Mouse (Mus musculus): Measurements from ENCODE around the gene Zfp575.

Gene Zfp575

GRCm38 (mm10) chr7:24564607-24565265, 22.7 kb downstream of the Zfp575 start:
- DNase-seq (ENCODE audit: low spot score in 2 of 2): peak in 1 of 2 experiments; percentile 35

DNA sequence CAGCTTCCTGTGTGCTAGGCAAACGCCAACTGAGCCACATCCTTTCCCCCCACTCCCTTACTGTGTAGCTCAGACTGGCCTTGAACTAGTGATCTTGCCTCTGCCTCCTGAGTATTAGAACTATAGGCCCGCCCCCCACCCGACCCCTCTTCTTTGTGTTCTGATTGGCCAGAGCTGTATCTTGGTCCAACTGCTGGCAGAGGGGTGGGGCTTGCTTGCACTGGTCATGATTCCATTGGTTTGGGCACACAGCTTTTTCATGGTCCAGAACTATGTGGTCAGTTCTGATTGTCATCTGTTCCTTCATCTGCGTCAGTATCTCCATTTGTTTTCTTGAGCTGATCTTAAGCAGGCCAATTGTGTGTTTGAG, 23.6 kb downstream of the Zfp575 start:
- no peak for DNase-seq (ENCODE audit: low spot score in 2 of 2)

DNA sequence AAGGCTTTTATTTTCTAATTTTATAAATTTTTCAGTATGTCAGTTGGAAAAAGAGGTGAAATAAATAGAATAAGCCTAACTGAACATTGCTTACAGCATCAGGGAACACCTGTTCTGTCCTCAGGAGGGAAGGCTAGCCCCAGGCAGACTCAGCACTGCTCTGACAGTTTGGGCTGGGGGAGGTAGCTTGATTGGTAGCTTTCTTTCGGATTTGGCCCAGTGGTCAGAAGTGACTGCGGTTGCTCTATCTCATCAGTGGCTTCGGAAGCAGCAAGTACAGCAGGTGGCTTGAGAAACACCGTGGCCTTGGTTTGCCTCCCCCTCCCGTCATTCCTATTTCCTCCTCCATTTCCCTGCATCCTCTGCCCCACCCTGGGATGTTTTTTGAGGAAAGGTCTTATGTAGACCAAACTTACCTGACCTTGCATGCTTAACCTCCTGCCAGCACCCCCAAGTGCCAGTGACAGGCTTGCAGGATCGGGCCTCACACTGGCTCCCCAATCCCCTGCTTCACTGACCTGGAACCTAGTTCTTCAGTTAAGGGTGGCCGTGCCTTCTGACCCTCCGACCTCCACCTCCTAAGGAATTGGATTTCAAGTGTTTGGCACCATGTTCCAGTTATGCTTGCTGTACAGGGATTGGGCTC, 24.1 kb downstream of the Zfp575 start:
- DNase-seq (ENCODE audit: low spot score in 2 of 2): no peak

- no peak for DNase-seq (ENCODE audit: low spot score in 2 of 2)
These were observed 26.0 kb downstream of the Zfp575 start for GRCm38 (mm10) chr7:24561450-24561849.

DNA sequence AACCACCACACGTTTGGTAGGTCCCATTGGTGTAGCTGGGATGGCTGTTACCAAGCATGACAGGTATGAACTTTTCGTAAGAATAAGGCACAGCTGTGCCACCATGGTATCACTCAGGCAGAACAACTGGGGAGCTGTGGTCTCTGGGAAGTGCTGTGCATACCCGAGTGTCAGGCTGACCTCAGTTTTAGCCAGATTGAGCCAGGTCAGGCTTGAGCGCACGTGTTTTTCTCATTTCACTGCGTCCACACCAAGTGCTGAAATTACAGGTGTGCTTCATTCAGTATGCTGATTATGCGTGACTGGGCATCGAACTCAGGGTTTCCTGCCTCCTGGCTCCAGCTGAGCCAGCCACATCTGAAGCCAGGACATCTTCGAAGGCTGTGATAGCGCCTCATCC, 31.7 kb downstream of the Zfp575 start:
- DNase-seq (ENCODE audit: low spot score in 2 of 2): no peak

- no peak for DNase-seq (ENCODE audit: low spot score in 2 of 2)
These were observed 35.3 kb downstream of the Zfp575 start for GRCm38 (mm10) chr7:24551985-24552759.

- no peak for DNase-seq (ENCODE audit: low spot score in 2 of 2)
These were observed 39.9 kb downstream of the Zfp575 start for GRCm38 (mm10) chr7:24547534-24548036.

DNA sequence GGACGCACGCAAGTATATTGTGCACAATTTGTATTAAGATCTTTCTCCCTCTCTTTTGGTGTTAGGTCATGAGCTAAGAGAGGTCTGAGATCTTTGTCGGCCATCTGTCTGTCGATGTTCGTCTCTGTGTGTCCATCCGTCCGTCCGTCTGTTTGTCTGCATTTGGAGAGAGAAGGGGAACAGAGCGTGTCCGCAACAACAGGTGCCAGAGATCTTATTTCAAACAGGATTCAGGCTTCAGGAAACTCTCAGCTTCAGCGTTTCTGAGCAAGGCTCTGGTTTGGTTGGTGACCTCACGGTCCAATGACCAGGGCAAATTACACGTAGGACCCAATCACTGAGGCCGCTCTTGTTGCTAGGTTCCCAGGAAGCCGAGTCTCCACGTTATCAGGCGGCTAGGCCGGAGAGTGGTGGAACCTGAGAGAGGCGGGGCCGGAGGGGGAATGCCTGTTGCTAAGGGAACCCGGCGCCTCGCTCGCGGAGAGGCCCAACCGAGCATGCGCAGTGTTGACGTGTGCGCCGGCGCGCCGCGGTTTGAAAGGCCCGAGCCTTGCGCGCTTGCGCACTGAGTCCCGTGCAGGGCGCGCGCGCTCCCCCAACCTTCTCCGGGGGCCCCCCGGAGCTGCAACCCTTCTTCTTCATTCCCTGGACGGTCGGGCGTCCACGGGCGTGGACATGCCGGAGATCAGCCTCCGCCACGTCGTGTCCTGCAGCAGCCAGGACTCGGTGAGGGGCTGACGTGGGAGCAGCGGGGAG, 40.6 kb downstream of the Zfp575 start:
- peak; percentile 99 for DNase-seq (ENCODE audit: low spot score in 2 of 2)

GRCm38 (mm10) chr7:24546068-24546614, 41.3 kb downstream of the Zfp575 start, which contains the start of the genes Pinlyp and Xrcc1:
Gene Pinlyp, minus strand, starts transcription at chr7:24546118.
Gene Xrcc1, plus strand, starts transcription at chr7:24546289.
- DNase-seq (ENCODE audit: low spot score in 2 of 2): no peak

- DNase-seq (ENCODE audit: low spot score in 2 of 2): no peak
These were observed 42.9 kb downstream of the Zfp575 start for GRCm38 (mm10) chr7:24544506-24544905.

DNA sequence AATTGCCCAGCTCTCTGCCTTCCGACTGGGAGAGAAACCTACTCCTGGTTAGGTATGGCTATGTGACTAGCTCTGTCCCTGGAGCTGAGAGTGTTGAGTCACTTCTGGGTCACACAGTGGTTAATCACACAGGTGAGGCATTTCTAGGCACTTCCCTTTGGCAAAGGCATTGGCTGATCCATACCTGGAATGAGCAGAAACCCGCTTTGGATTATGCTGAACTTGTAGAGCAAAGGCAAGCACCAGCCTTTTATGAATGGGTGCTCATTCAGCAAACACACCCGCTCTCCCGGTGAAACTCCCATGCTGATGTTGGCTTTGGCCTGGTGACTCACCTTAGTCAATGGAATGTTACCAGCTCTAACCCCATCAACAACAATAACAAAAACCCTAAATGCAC, 47.8 kb downstream of the Zfp575 start:
- no peak for DNase-seq (ENCODE audit: low spot score in 2 of 2)

DNA sequence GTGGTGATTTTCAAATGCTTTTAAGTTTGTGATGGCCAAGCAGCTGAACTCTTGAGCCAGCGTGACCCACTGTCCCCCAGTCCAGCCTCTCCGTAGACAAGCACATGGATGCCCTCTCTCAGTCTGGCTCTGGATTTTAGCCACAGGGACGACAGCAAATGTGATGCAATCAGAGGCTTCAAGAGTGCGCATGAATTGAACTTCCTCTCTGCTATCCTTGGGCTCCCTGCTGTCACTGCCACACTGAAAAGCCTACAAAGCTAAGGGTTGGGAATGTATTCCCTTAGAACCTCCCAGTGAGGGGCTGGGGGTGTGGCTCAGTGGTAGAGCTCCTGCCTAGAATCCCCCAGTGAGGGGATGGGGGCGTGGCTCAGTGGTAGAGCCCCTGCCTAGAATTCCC, 48.7 kb downstream of the Zfp575 start:
- no peak for DNase-seq (ENCODE audit: low spot score in 2 of 2)

DNA sequence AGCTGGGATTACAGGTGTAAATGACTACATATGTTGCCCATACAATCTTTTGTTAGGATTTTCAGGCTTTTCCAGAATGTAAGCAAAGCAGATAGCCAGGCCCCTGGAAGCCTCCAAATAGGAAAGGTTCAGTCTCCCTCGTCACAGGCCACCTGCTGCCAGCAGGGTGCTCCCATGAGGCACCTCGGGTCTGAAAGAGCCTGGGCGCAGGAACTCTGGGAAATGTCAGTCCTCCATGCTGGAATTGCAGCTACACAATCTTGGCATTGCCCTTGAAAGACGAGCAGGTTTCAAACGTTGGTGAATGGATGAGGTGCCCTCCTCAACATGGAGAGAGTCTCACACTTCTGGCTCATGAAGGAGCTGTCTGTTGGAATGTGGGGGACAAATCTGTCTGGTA, 49.3 kb downstream of the Zfp575 start:
- DNase-seq (ENCODE audit: low spot score in 2 of 2): no peak

DNA sequence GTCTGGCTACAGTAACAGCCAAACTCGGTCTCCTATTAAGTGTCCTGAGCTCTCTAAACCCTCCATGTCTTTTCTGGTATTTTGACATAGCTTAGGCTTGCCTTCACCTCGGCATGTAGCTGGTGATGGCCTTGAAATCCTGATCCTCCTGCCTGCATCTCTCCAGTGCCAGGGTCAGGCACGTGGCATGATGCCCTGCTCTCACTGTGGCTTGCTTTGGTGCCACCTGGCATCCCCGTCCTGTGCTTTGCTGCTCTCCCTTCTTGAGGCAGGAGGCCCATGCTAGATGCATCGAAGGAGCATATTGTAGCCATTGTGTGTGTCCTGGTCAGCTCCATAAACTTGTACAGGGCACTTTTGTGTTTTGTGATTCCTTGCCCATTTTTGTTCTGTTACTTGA, 49.9 kb downstream of the Zfp575 start:
- DNase-seq (ENCODE audit: low spot score in 2 of 2): no peak

DNA sequence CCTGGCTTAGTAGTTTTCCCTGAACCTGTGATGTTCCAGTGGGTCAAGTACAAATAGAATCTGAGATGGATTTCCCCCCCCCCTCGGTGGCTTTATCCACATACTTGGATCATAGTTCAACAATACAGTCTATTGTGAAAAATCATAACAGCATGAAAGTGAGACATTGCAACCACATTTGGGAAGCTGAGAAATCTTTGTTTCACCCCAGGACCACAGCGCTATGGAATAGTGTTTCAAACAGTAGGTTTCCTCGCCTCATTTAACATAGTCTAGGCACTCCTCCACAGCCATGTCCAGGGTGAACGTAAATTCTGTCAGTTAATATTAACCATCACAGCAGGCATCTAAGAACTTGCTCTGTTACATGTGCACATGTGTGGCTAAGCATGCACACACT, 50.4 kb downstream of the Zfp575 start:
- no peak for DNase-seq (ENCODE audit: low spot score in 2 of 2)

DNA sequence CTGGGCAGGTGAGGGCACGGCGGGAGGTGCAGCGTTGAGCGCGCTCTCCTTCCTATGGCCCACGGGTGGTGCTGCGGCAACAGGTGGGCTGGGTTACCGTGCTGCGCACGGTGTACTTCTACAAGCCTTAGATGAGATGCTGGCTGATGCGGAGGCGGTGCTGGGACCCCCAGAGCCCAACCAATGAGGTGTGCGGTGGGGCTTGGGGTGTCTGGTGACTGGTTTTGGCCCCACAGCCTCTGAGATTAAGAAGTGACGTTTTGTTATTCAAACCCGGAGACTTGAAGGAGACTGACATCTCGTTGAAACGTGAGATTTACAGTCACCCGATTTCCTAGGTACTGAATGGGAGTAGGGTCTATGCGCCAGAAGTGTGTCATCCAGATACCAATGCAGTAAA, 53.1 kb downstream of the Zfp575 start:
- no peak for DNase-seq (ENCODE audit: low spot score in 2 of 2)

All from right cerebral cortex, postnatal 36 days (tissue).